Mouse (Mus musculus) right cerebral cortex, adult 2 months (tissue): ENCODE results near the gene Ak2.

Source experiments
- DNase-seq, 2 experiments: peaks; one replicate each; pipeline ENCODE4 v3.0.0; 2021 to 2022; ENCODE audit warnings: low spot score in 2 of 2

Ak2 gene

GRCm38 (mm10) chr4:129048501-129049305 is 56.9 kb downstream of the Ak2 start:
- peak; percentile 82 to 88 for DNase-seq

- peak; percentile 62 to 70 for DNase-seq
Measured at GRCm38 (mm10) chr4:129049306-129050011, 57.7 kb downstream of the Ak2 start.

GRCm38 (mm10) chr4:129050365-129050764 is 58.6 kb downstream of the Ak2 start:
- no peak for DNase-seq

- DNase-seq, result no peak
Measured at GRCm38 (mm10) chr4:129050901-129051417, 59.2 kb downstream of the Ak2 start.

- DNase-seq, result no peak
Measured at GRCm38 (mm10) chr4:129051461-129052183, 59.9 kb downstream of the Ak2 start.

DNA sequence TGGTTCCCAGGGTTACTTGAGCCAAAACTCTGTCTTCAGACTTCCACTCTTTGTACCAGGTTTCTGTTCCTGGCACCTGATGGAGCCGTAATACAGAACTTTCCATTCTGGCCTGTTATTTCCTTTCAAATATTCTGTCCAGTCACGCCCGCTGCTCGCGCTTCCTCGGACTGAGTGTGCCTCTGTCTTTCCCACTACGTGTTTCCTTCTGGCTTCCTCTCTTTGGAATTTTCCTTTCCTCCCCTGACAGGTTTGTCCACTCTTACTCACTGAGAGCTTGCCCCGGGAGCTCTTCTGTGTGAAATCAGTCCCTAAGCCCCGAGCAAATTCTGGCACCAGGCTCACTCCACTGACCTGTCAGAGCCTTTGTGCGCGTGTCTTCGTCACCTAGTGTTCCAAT is 63.0 kb downstream of the Ak2 start:
- no peak for DNase-seq

GRCm38 (mm10) chr4:129055562-129055961 is 63.8 kb downstream of the Ak2 start:
- DNase-seq, result no peak

GRCm38 (mm10) chr4:129057533-129058206 is 65.9 kb downstream of the Ak2 start:
- DNase-seq, result peak; percentile 93 to 96

DNA sequence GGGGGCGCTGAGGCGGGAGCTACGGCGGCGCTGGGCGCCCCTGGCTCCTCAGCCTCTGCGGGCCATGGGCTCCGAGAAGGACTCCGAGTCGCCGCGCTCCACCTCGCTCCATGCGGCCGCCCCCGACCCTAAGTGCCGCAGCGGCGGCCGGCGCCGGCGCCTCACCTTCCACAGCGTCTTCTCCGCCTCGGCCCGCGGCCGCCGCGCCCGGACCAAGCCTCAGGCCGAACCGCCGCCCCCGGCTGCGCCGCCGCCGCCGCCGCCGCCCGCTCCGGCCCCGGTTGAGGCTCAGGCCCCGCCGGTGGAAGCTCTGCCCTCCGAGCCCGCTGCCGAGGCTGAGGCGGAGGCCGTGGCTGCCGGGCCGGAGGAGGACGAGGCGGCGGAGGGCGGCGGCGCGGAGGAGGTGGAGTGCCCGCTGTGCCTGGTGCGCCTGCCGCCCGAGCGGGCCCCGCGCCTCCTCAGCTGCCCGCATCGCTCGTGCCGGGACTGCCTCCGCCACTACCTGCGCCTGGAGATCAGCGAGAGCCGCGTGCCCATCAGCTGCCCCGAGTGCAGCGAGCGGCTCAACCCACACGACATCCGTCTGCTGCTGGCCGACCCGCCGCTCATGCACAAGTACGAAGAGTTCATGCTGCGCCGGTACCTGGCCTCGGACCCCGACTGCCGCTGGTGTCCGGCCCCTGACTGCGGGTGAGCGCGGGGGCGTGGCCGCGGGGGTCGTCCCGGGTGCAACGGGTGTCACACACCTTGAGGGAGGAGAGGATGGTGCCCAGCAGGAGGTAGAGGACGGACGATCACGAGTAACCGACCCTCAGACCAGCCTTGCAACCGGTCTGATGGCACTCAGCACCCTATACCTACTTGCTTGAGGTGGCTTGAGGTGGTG is 66.7 kb downstream of the Ak2 start, which contains the start of gene Rnf19b:
Rnf19b (plus strand) TSS at position 65 of the 886 bp plus-strand sequence.
- DNase-seq, result peak; percentile 39 to 40

GRCm38 (mm10) chr4:129059125-129059551 is 67.4 kb downstream of the Ak2 start:
- DNase-seq, result no peak

DNA sequence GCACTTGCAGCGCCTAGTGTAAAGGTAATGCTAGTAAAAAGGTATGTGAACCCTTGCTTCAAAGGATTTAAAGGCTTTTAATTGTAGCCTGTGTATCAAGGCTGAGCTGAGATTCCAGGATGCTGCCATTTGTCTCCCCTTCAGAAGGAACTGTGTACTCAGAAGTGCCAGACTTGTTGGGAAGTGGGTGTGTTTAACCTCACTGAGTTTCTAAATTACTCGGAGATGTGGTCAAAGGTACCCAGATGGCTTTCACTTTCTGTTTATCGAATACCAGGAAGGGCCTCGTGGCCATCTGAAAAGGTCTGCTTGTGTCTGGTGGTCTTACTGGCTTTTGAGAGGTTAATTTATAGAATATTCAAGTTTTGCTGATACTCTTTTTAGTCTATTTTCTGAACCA is 68.2 kb downstream of the Ak2 start:
- DNase-seq, result no peak
